Mouse (Mus musculus) brain, embryonic 14.5 days (tissue): ENCODE results near the gene Abhd12.

ENCODE experiments used
- CTCF ChIP-seq: fragments of 200-500 bp; IDR thresholded peaks from 2 replicates; pipeline ENCODE4 v1.5.1; 2012; ENCODE audit warnings: inconsistent platforms, mild to moderate bottlenecking, moderate library complexity, borderline replicate concordance; ENCODE audit not compliant: insufficient read depth, insufficient read length; ENCODE audit errors: extremely low read depth
- POLR2A ChIP-seq: fragments of 200-500 bp; IDR thresholded peaks from 2 replicates; pipeline ENCODE4 v1.6.1; 2012; ENCODE audit warnings: mild to moderate bottlenecking, inconsistent platforms, borderline replicate concordance; ENCODE audit not compliant: poor library complexity, insufficient read depth, insufficient read length, severe bottlenecking; ENCODE audit errors: extremely low read depth

DNA sequence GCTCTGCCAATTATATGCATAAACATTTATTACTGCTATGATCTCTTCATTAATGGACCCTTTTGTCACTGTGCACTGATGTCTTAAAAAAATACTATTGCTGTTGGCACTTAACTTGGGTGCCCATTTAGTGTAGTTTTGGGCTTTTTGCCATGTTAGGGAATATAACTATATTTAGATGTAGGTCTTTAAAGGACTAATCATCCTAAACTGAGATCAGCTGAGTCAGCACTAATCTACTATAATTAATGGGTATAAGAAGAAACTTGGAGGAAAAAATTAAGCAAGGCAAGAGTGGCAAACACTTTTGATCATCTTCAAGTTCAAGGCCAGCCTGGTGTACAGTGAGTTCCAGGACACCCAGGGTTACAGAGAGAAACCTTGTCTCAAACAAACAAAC is 18.2 kb downstream of the Abhd12 start:
- no peak for TF ChIP-seq CTCF
- no peak for TF ChIP-seq POLR2A
